Mouse (Mus musculus): ENCODE measurements around the gene Slc9c1.
"Not testable (repeated sequence)": the region's sequence is repeated elsewhere in the genome, so short reads cannot be mapped to it uniquely, and the experiment has no call there.

The Slc9c1 gene

DNA sequence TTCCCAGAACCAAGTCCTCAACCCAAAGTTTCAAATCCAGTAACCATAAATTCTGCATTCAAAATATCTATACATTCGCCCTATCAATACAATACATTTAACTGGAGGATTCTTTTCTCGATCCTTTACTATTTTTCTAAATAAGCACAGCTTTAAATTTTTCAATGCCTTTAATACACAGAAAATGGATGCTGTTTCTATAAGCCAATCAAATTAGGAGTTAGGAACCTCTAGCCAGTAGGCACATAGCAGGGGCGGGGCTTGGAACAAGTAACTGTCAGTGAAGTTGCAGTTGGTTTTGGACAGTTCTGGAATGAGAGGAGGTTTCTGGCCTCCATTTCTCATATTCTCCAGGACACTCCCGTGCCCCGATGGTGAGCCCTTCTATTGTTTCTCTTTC, at the start of gene Slc9c1:
Gene Slc9c1 (plus strand): TSS at position 301 of the 400 bp plus-strand sequence.
- DNase-seq (ENCODE audit: low spot score) = no peak

DNA sequence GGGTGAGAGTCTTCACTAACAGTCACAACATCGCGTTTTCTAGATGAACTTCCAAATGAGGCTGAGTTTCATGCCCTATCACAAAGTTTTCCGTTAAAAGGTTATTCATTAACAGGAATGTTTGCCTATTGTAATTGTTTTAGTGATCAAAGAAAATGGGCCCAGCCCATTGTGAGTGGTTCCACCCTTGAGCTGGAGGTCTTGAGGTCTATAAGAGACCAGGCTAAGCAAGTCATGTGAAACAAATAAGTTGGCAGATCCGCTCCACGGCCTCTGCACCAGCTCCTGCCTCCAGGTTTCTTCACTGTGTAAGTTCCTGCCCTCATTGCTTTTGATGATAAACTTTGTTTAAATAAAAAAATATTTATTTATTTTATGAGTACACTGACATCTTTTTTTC, 42.2 kb upstream of the Slc9c1 start, which contains the start of gene Gm609:
Gene Gm609 (minus strand): TSS at position 43 of the 400 bp plus-strand sequence.
- DNase-seq (ENCODE audit: low spot score) = no peak

DNA sequence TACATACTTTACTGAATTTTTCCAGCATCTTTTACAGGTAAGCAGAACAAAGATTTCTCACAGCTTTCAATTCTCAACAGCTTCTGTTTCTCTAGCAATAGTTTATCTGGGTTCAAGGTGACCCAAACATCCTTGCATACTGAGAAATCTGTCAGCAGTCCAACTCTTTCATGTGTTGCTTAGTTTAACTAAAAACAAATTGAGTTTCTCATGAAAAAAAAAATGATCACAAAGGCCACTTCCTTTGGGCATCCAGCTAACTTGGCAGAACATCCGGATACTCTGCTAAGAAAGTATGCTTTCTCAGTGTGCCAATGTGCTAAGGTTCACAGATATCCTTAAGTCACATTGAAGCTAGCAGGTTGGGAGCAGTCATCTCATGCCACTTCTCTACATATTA, 39.8 kb upstream of the Slc9c1 start:
- no peak for DNase-seq (ENCODE audit: low spot score)

DNA sequence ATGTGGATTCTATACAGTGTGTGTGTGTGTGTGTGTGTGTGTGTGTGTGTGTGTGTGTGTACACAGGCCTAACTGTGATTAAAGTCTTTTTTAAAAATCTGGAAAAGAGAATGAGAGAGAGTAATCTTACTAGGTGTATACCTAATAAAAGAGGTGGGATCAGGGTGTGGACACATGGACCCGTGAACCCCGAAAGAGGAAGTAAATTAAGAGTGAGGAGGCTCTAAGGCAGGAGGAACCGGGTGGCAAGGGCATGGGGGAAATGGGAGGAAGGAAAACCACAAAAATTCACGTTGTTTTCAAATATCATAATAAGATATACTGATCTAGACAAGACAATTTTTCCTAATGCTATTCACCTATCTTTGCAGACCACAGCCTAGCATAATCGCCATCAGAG, 9.6 kb upstream of the Slc9c1 start:
- no peak for DNase-seq (ENCODE audit: low spot score)

DNA sequence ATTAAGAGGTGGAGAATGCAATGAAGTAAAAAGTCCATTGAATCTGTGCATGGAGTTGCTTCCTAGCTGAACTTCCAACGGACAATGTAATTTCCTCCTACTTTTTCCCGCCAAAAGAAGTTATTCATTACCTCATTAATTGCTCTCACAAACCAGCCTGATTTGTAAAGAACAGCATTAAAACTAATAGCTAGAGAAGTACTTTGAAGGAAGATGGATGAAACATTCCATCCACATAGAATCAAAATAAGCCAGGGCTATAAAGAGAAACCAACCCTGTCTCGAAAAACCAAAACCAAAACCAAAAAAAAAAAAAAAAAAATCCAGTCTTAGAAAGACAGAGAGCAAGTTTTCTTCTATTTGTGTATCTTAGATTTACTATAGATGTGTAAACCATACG, 3.2 kb upstream of the Slc9c1 start, which contains the start of gene Gm17783:
Gene Gm17783 (minus strand): TSS at position 101 of the 400 bp plus-strand sequence.
- no peak for DNase-seq (ENCODE audit: low spot score)

DNA sequence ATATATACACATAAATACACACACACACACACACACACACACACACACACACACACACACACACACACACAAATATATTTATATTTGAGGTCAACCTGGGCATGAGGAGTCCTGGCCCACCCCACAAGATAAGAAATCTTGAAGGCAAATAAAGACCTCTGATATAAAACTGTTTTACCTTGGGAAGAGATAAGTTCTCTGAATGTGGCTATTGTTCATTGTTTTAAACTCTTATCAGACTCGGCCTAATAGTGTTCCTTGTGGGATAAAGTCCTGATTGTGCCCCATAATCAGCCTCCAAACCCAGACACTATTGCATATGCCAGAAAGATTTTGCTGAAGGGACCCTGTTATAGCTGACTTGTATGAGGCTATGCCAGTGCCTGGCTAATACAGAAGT, 3.2 kb downstream of the Slc9c1 start:
- DNase-seq (ENCODE audit: low spot score) = not testable (repeated sequence)

DNA sequence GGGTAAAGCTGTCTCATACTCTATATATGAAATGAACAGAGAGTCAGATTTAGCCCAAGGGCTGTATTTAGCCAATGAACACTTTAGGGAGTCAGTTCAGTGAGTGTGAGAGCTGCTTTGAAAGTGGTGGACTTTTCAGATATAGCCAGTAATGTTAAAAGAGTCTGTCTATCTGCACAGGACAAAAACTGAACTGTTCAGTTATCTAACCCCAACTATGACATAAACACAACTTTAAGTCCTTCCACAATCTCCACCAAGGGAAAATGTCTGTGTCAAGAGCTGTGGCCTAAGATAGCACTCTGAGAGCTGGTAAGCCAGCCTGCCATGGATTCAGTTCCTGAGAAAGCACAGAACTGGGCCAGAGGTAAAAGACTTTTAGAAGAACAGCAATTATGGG, 7.0 kb downstream of the Slc9c1 start:
- DNase-seq (ENCODE audit: low spot score) = no peak

DNA sequence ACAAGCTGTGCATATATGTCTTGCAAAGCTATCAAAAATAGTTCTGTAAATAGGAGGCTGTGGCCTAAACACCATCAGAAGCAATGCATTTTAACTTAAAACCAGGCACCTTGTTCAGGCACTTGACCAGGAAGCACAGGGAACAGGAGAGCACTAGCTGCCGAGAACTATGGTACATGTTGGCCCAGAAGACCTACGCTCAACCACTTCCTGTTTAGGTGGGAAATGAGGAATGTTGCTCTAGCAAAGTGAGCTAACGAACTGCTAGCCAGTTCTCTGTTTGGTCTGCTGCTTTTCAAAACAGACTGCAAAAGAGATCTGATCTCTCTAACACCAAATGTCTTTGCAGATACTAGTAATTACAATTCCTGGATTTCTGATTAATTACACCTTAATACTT, 9.2 kb downstream of the Slc9c1 start:
- DNase-seq (ENCODE audit: low spot score) = no peak

DNA sequence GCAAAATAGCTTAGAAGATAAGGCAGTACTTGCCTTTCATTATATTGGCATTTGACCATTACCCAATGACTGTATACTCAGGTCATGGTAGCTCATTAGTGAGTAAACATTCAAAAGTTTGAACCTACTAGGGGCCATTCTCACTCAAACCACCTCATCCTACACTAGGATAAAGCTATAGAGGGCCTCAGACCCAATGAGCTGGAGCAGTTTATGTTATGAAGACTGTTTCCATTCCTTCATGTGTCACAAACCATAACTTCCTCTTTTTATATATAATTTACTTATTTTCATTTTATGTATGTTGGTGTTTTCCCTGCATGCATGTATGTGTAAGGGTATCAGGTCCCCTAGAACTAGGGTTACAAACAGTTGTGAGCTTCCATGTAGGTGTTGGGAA, 12.9 kb downstream of the Slc9c1 start:
- no peak for DNase-seq (ENCODE audit: low spot score)

DNA sequence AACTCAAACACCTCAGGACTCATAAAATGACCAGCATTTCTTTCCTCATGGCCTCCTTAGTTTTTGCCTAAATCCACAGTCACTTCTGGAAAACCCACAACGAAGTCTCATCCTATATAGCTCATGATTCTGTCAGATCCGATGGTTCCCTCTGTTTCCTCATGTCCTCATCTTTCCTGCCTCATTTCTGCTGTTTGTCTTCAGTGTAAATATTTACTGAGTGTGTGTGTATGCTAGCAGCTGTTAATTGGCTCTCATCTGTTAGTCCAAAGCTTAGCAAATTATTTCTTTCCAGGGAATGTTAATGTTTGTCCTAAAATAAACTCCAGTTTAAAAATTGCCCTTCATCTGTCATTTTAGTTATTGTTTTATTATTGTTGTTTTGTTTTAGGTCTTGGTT, 16.5 kb downstream of the Slc9c1 start:
- no peak for DNase-seq (ENCODE audit: low spot score)

DNA sequence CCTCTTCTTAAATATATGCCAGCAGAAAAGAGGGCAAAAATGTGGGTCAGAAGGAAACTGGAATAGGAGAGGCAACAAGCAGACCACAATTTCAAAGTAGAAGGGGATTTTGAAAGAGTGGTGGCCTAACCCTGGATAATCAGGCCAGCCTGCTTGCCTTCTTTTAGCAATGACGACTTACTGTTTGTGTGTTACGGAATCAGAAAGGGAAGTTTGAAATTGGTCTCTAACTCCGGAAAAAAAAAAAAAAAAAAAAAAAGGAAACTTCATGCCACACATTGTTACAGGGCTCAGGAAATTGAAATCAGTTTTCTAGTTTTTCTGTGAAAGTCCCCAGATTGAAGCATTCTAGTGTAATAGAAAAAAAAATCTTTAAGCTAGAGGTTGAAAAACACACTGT, 26.6 kb downstream of the Slc9c1 start:
- no peak for DNase-seq (ENCODE audit: low spot score)

DNA sequence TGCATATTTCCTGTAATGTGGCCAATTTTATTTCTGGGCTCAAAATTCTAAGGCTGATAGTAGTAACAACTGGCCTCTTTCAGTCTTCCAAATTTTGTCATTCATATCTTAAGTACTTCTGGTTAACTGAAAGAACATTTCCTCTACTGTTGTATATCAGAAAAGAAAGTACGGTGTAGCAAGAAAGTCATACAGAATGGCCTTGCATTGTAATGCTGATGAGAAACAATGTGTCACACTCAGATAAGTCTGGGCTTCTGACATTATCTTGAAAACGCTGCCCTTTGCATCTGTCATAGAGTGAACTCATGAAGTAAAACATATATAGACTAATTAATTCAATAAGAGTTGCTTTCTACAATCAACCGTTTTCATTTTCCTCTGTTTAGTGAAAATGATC, 37.2 kb downstream of the Slc9c1 start:
- DNase-seq (ENCODE audit: low spot score) = no peak

DNA sequence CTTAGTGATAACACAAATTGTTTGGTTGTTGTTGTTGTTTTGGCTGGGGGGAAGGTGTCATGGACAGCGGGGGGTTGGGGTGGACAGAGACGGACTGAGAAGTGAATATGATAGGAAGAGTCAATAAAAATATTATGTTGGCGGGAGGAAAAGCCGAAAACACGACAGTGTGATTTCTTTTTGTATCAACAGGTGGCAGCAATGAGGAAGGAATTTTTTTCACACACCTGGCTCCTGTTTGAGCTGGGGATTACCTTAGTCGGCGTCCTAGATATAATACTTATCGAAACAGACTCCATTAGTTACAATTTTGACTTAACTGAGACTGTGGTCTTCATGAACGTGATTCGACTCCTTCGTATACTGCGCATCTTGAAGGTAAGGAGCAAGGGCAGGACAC, 44.8 kb downstream of the Slc9c1 start:
- no peak for DNase-seq (ENCODE audit: low spot score)

DNA sequence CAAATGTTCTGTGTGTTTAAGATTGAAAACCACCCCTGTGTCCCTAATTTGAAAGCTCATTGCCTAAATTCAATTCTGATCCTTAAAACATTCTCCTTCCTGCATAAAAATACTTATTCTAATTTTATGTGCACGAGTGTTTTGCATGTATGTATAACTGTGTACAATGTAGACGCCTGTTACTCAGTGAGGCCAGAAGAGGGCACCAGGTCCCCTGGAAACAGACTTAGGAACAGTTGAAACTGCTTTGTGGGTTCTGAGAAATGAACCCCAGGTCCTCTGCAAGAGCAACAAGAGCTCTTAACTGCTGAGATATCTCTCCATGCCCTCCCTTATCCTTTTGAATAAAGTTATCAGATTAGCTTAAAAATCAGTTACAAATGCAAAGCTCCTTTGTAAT, 47.4 kb downstream of the Slc9c1 start:
- DNase-seq (ENCODE audit: low spot score) = no peak

DNA sequence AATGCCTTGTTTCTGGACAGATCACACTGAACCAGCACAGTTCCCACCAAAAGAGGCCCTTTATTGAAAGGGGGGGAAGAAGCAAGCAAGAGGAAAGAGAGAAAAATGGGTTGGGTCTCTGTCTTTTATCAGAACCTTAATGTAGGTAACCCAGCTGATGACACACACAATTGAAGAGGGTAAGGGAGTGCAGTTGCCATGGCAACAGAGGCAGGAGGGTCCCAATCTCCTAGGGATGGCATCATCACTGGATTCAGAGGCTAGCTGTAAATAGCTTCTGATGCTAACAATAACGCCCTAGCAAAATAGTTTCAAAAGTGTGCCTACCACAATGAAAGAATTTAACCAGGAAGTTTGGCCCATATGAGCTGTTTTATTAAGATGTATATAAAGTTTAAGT, 58.5 kb downstream of the Slc9c1 start:
- no peak for DNase-seq (ENCODE audit: low spot score)

DNA sequence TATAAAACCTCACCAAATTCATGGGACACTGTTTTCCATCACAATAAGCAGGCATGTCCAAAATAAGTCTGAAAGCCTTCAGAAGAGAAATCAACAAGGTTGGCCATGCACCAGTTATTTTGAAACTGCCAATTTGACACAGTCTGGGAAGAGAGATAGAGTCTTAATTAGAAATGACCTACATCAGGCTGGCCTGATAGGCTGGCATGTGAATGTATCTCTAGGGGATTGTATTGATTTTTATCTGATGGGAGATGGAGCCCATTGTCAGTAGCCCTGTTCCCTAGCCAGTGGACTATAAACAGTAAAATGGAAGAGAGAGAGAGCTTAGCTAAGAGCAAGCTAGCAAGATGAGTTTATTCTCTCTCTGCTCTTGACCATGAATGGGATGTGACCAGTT, 60.4 kb downstream of the Slc9c1 start:
- no peak for DNase-seq (ENCODE audit: low spot score)

DNA sequence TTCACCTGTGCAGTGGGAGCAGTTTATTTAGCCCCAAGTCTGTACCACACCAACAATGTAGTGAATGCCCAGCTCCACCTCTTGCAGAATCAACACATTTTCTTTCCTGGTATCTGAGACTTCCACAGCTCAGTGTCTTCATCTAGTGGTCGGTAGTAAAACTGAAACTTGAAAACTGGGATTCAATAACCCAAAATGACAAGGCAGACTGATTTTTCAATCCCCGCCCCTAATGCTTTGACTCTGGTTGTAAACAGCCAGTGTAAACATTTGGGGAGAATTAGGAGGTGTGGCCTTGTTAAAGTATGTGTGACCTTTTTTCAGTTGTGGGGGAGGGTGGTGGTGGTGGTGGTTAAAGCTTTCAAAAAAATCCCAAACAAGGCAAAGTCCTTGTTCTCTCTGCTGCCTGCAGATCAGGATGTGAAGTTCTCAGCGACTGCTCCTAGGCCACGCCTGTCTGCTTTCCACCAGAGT, 73.4 kb downstream of the Slc9c1 start:
- DNase-seq (ENCODE audit: low spot score) = no peak

DNA sequence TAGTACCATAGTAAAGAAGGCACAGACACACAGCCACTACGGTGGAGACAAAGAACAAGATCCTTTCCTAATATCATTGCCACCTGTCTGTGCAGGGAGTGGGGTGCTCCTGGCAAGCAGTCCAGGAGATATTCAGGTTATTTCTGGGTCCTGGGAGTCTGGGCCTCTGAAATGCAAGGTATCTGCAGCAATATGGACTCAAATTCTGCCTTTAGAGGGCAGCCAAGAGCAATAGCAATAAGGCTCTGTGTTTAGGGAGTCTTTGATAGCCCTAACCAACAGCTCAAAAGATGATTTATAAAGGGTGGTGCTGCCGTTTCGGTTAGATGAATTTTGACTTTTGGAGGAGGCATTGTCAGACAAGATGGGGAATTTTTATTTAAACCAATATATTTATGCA, 74.2 kb downstream of the Slc9c1 start:
- DNase-seq (ENCODE audit: low spot score) = no peak

DNA sequence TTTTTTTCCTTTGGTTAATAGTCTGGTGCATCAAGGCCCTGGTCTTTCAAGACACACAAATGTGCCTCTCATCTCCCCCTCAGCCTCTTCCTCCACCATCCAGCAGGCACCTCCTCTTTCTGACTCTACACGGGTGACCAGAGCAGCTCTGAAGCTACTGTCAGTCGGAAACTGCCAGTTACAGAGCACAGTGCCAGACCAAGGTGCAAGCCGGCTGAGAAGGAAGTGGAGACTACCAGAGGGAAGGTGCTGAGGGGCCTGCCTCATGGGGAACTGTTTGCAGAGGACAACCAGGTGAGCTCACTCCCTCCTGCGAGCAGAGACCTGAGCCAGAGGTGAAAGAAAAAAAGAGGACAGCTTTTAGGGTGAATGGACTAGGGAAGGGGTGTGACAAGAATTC, 75.2 kb downstream of the Slc9c1 start, which contains the start of gene Gcsam:
Gene Gcsam (plus strand): TSS at position 114 of the 400 bp plus-strand sequence.
- DNase-seq (ENCODE audit: low spot score) = no peak

DNA sequence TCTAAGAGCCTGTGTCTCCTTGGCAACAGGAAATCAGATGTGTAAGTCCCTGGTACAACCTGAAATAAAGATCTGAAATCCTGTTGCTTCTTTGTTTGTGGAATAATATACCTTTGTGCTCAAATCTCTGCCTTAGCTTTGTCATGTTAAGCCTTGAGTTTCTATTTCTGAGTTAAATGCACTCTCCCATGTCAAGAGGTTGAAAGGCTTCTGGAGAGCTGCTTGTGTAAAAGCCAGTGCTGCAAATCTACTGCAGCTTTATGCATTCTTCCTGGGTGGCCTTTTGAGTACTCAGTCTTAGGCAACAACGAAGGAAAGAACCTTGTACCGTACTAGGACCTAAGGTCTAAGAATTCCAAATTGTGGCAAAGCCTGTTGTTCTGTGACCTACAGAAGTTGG, 78.1 kb downstream of the Slc9c1 start:
- no peak for DNase-seq (ENCODE audit: low spot score)

DNA sequence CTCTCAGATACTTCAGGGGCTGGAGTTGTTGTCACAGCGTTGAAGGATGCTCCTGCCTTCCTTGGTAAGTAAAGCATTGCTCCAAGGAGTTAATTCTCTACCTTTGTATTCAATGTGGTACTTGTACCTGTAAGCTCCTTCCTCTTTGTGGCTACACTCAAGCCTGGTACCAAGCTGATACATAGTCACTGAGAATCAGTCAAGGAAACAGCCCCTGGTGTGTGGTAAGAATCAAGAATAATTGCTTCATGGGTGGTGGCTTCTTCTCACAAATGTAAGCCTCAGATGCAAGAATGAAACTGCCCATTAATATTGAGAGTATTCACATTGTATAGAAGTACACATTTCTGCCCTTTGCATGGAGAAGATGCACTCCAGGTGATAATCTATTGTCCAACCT, 80.8 kb downstream of the Slc9c1 start:
- DNase-seq (ENCODE audit: low spot score) = no peak

DNA sequence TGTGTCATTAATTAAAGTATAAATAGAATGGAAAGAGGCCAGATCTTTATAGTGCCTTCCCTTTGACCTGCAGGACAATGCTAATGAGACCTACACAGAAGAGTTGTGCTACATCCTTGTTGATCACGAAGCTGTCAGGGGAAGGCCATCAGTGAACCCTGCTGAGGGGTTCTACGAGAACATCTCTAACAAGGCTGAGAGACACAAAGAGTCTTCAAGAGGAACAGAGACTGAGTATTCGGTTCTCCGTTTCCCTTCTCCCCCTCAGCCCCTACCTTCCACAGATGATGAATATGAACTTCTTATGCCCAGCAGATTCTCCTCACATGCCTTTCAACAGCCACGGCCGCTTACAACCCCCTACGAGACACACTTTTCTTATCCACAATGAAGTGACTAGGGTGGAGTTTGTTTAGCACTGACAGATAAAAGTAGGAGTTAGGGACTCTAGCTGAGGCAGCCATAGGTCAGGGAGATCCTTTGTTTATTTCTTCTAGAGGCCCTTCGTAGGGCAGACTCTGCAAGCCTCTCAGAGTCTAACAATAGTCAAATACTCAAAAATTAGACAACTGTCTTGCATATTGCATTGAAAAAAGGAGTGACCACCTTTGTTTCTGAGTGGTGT, 84.8 kb downstream of the Slc9c1 start:
- no peak for DNase-seq (ENCODE audit: low spot score)

DNA sequence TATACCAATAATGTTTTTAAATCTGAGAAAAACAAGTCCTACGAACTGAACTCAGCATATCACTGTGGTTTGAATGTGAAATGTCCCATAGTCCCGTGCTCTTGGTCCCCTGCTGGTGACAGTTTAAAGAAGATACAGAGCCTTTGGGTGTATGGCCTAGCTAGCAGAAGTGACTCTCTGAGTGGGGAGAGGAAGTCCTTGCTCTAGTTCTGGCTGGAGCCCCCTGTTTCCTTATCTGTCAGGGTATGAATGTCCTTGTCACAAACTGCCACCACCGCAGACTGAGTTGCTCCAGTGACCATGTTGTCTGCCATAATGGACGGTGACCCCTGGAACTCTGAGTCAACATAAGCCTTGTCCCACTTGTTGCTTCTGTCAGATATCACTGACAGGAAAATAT, 88.1 kb downstream of the Slc9c1 start:
- no peak for DNase-seq (ENCODE audit: low spot score)

DNA sequence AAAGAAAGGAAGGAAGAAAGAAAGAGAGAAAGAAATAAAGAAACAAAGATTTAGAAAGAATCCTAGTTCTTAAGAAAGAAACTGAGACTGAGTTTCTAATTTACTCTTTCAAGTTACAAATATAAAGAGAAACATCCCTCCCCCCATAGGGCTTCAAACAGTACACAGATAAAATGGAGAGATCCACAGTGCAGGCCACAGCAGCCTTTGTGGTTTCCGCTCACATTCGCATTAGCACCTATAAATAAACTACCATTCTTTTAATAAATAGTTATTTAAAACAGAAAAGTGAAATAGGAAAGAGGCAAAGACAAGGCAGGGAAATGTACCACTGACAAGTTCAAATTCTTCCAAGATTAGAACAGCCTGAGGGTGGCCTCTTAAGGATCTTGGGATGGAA, 89.7 kb downstream of the Slc9c1 start:
- DNase-seq (ENCODE audit: low spot score) = no peak
